Mouse (Mus musculus) fat pad, adult 2 months (tissue): ENCODE measurements around the gene Nr6a1.

Experiments
- DNase-seq: peaks from one replicate; pipeline ENCODE4 v3.0.0-alpha.2; 2011; ENCODE audit warnings: low read depth, low spot score; ENCODE audit errors: extremely low read depth

Gene Nr6a1

GRCm38 (mm10) chr2:38688791-38689520 is 238.5 kb downstream of the Nr6a1 start:
- no peak for DNase-seq

- no peak for DNase-seq
Observed at GRCm38 (mm10) chr2:38685746-38686145, 241.7 kb downstream of the Nr6a1 start.

- no peak for DNase-seq
Observed at GRCm38 (mm10) chr2:38683083-38683482, 244.4 kb downstream of the Nr6a1 start.

GRCm38 (mm10) chr2:38682209-38682608 is 245.3 kb downstream of the Nr6a1 start:
- no peak for DNase-seq

GRCm38 (mm10) chr2:38678947-38679346 is 248.5 kb downstream of the Nr6a1 start:
- no peak for DNase-seq

GRCm38 (mm10) chr2:38675366-38675969 is 252.0 kb downstream of the Nr6a1 start:
- no peak for DNase-seq
